Mouse (Mus musculus) ES-E14 (cell line): ENCODE measurements around the gene Pak6. TPM values are rescaled to one million over a fixed set of nuclear protein-coding genes. Genes with fewer than 3 reads are reported as not detected.

Experiments
- DNase-seq: peaks from one replicate; pipeline ENCODE4 v3.0.0-alpha.2; 2013; ENCODE audit warnings: low read depth, low spot score
- H3K27ac ChIP-seq: 2 replicates; pipeline ENCODE4 v1.5.1; 2012; ENCODE audit warnings: low read depth, mild to moderate bottlenecking, low read length, moderate library complexity, mixed read lengths; ENCODE audit not compliant: poor library complexity, insufficient read depth, severe bottlenecking
- H3K36me3 ChIP-seq: 2 replicates; pipeline ENCODE4 v1.6.1; 2012; ENCODE audit warnings: mild to moderate bottlenecking, low read length, moderate library complexity, mixed read lengths; ENCODE audit not compliant: control insufficient read depth, poor library complexity, insufficient read depth, severe bottlenecking
- H3K4me1 ChIP-seq, 2 experiments: fragments of 150-350 bp in 1 of 2; sonication (generic) in 1 of 2; 2 replicates each; pipeline ENCODE4 v1.6.1; 2012; ENCODE audit warnings: low read length in 2 of 2, mild to moderate bottlenecking in 1 of 2, mixed read lengths in 1 of 2; ENCODE audit not compliant: control insufficient read depth in 2 of 2, insufficient read depth in 2 of 2, poor library complexity in 1 of 2
- H3K4me3 ChIP-seq, 2 experiments: fragments of 150-350 bp in 1 of 2; sonication (generic) in 1 of 2; 2 replicates each; pipeline ENCODE4 v1.5.1; 2012; ENCODE audit warnings: low read length in 2 of 2, low read depth in 1 of 2, mild to moderate bottlenecking in 1 of 2, mixed read lengths in 1 of 2; ENCODE audit not compliant: insufficient read depth in 1 of 2, poor library complexity in 1 of 2, severe bottlenecking in 1 of 2
- H3K9ac ChIP-seq: 2 replicates; pipeline ENCODE4 v1.6.1; 2012; ENCODE audit warnings: low read depth, mild to moderate bottlenecking, low read length, mixed read lengths; ENCODE audit not compliant: poor library complexity, insufficient read depth, severe bottlenecking
- H3K9me3 ChIP-seq: fragments of 150-350 bp; sonication (generic); 2 replicates; pipeline ENCODE4 v1.6.1; 2012; ENCODE audit warnings: low read depth, mild to moderate bottlenecking, low read length; ENCODE audit not compliant: control insufficient read depth, insufficient read depth
- CHD2 ChIP-seq: IDR thresholded peaks from 2 replicates; pipeline ENCODE4 v1.6.1; 2014; ENCODE audit warnings: mild to moderate bottlenecking, low read depth, low read length, inconsistent platforms
- HCFC1 ChIP-seq: IDR thresholded peaks from 2 replicates; pipeline ENCODE4 v1.6.1; 2012; ENCODE audit warnings: low read length, inconsistent platforms, borderline replicate concordance; ENCODE audit not compliant: insufficient read depth
- MAFK ChIP-seq: IDR thresholded peaks from 2 replicates; pipeline ENCODE4 v1.6.1; 2014; ENCODE audit warnings: mild to moderate bottlenecking, low read depth, low read length, inconsistent platforms; ENCODE audit not compliant: insufficient read depth
- ZC3H11A ChIP-seq: IDR thresholded peaks from 2 replicates; pipeline ENCODE4 v1.6.1; 2012; ENCODE audit warnings: low read depth, mild to moderate bottlenecking, inconsistent platforms, low read length, borderline replicate concordance
- ZNF384 ChIP-seq: IDR thresholded peaks from 2 replicates; pipeline ENCODE4 v1.6.1; 2012; ENCODE audit warnings: low read depth, low read length, inconsistent platforms
- in situ Hi-C, 2 experiments: fragments of 600-800 bp; cut with MboI; formaldehyde crosslinking; loops; one replicate each; pipeline ENCODE4 v1.15.1; 2025; ENCODE audit warnings: low sequenced_read_pairs in 2 of 2, inconsistent platforms in 1 of 2; ENCODE audit not compliant: unreplicated experiment in 2 of 2
- total RNA-seq: library from RNA; depleted of rRNA; stranded (reverse); fragments of 300-350 nt; gene quantifications from 2 replicates; pipeline ENCODE4 v1.2.3, GENCODE M21; 2012

The Pak6 gene
- total RNA-seq, 1 experiment = 0.85 TPM

DNA sequence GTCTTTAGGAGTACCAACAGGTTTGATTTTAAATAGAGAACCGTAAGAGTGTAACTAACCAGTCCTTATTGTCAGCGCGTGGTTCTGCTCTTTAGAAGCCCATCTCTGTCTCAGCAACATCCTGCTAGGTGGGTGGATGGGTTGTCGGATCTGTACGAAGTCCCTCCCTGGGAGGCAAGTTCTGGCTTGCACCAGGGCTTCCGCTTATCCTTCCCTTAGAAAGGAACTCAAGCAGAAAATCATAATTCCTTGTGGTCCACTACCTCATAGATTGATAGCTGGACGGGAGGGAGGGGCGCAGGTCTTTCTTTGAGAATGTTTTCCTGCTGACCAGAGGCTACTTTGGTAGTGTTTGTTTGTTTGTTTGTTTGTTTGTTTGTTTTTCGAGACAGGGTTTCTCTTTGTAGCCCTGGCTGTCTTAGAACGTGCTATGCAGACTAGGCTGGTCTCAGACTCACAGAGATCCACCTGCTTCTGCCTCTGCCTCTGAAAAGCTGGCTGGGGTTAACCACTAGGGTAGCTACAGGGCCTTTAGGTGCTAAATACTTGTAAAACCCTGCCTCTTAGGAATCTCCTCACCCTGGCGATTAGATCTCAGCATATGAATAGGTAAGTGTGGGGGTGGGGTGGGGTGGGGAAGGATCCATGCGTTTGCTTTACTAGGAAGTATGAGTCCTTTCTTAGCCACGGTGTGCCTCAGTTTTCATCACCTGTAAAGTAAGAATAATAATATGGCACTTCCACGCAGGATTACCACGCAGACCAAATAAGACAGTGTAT lies 10.8 kb downstream of the Pak6 start:
- H3K9me3 ChIP-seq = no peaks in the 10 kb centered on the region
- no peaks in the 10 kb centered on the region for H3K36me3 ChIP-seq
- in situ Hi-C loops = no loop called here
- no peak overlapping the region for H3K27ac ChIP-seq
- TF ChIP-seq MAFK (no peak), CHD2 (no peak), HCFC1 (no peak), ZC3H11A (no peak), ZNF384 (no peak)
- DNase-seq = no peak
- H3K4me3 ChIP-seq = peak overlapping the region in 1 of 2 experiments; percentile 8; a peak in 2 of 4 replicates
- peaks cover 10 to 22% of the 10 kb centered on the region in 2 experiments for H3K4me1 ChIP-seq
- no peak overlapping the region; the same call in 1 of the 2 replicates for H3K9ac ChIP-seq

DNA sequence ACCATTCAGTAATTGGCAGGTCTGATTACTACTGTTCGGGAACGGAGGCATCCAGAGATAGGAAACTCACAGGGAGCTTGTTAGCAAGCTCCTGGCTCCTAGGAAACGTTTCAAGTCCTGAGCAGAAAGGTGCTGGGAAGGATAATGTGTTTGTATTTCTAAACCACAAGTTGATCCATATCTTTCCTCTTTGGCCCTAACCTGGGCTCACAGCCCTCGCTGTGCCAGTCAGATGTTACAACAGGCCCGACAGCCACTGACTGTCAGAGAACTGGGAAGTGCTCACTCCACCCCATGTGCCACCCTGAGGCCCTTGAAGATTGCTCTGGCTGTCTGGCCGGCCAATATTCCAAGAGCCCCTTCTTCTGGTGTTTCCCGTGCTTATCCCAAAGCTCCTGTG lies 11.4 kb downstream of the Pak6 start:
- no peaks in the 10 kb centered on the region for H3K9me3 ChIP-seq
- H3K9ac ChIP-seq = no peak overlapping the region
- TF ChIP-seq ZNF384 (no peak), HCFC1 (no peak), MAFK (no peak), ZC3H11A (no peak), CHD2 (no peak)
- H3K27ac ChIP-seq = no peak overlapping the region
- in situ Hi-C loops = no loop called here
- peaks cover 10 to 22% of the 10 kb centered on the region in 2 experiments for H3K4me1 ChIP-seq
- no peaks in the 10 kb centered on the region for H3K36me3 ChIP-seq
- H3K4me3 ChIP-seq = peak overlapping the region in 1 of 2 experiments; percentile 8; a peak in 2 of 4 replicates
- DNase-seq = no peak

- 0 out of 2 replicates have a peak, but pooled peaks have one; percentile 21 for TF ChIP-seq HCFC1
- TF ChIP-seq MAFK = no peak
- Histone ChIP-seq H3K27ac (no peak overlapping the region), H3K4me3 (peak overlapping the region; percentile 71 to 81), H3K9me3 (no peaks in the 10 kb centered on the region), H3K4me1 (peaks cover 10 to 22% of the 10 kb centered on the region in 2 experiments), H3K36me3 (no peaks in the 10 kb centered on the region), H3K9ac (peak overlapping the region; percentile 68)
- in situ Hi-C loops = no loop called here
- DNase-seq = no peak
Measured at GRCm38 (mm10) chr2:118676839-118677741, 14.0 kb downstream of the Pak6 start.

DNA sequence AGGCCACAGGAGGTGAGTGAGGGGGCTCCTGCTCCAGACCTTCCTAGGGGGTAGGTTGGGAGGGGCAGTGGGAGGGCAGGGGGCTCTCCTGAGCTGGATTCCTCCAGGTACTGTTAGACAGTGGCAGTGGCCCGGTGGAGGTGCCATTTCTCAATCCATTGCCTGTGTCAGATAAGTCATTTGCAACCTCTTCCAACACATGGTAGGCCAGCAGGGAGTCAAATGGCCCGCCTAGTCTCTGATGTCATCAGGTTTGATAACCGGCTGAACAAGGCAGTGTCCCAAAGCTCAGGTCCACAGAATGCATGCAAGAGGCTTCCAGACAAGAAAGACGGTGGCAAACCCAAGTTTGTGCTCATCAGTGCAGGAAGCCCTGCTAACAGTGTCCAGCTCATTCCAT lies 14.7 kb downstream of the Pak6 start:
- no peak overlapping the region for H3K9ac ChIP-seq
- no peak for DNase-seq
- H3K9me3 ChIP-seq = no peaks in the 10 kb centered on the region
- H3K4me3 ChIP-seq = peak overlapping the region; percentile 71 to 81; a peak in 3 of 4 replicates
- peaks cover 10 to 17% of the 10 kb centered on the region in 2 experiments for H3K4me1 ChIP-seq
- no peaks in the 10 kb centered on the region for H3K36me3 ChIP-seq
- H3K27ac ChIP-seq = no peak overlapping the region
- in situ Hi-C loops = no loop called here
- TF ChIP-seq MAFK = no peak
- TF ChIP-seq CHD2 = no peak
- TF ChIP-seq ZNF384 = no peak
- TF ChIP-seq HCFC1 = no peak
- no peak for TF ChIP-seq ZC3H11A
